Mouse (Mus musculus) small intestine, adult 2 months (tissue): Measurements from ENCODE around the gene Cckar.

ENCODE experiments used
- CTCF ChIP-seq: fragments of 200-500 bp; IDR thresholded peaks from 2 replicates; pipeline ENCODE4 v1.5.1; 2012; ENCODE audit warnings: low read depth, mild to moderate bottlenecking, control low read depth, inconsistent platforms, low read length, moderate library complexity, mixed read lengths; ENCODE audit not compliant: insufficient replicate concordance, insufficient read length; ENCODE audit errors: extremely low read depth
- POLR2A ChIP-seq: fragments of 200-500 bp; IDR thresholded peaks from 2 replicates; pipeline ENCODE4 v1.6.1; 2012; ENCODE audit warnings: low read depth, mild to moderate bottlenecking, control low read depth, inconsistent platforms, low read length, moderate library complexity

GRCm38 (mm10) chr5:53711277-53711676, 3.8 kb upstream of the Cckar start:
- TF ChIP-seq POLR2A (no peak), CTCF (no peak)
